24 mouse cellular contexts compared by ENCODE assay signal in the genomic region with DNA sequence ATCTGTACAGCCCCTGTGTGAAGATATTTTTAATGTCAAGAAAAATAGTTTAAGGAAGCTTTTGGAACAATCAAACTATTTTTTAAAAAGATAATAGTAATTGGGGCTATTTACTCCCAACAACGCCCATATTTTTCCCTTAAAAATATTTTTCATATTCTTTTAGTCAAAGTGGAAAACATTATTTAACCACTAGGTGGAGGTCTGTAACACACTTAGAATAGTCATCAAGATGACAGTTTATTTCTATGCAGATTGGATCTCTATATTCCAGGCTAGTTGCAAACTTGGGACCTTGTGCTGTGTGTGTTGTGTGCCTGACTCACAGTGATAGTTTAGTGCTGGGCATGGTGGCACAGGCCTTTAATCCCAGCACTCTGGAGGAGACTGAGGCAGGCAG. TPM values are rescaled to one million over a fixed set of nuclear protein-coding genes. Genes with fewer than 3 reads are reported as not detected.
DNase-seq lines count a peak whose midpoint lies in the region; ATAC-seq and TF ChIP-seq lines count a peak whose summit lies in the region.
"Had no signal": no experiment of that assay in that cellular context is flagged by ENCODE, and none has a peak within 500 bp of the region (broad histone marks: within the 10 kb centered on the region; RNA-seq: fewer than 3 reads in every experiment).

No protein-coding gene starts in this region.

- peak; percentile 47 for TF ChIP-seq CTCF in forebrain, postnatal 0 days (IDR thresholded peaks at IDR 0.05; ENCODE audit: low read depth)
- TF ChIP-seq CTCF in kidney, postnatal 0 days (IDR thresholded peaks at IDR 0.05; ENCODE audit: low read depth), result peak; percentile 44; the same call in 1 of the 2 replicates
- peak; percentile 27; the same call in 1 of the 2 replicates for TF ChIP-seq CTCF in lung, postnatal 0 days (IDR thresholded peaks at IDR 0.05)
- TF ChIP-seq CTCF in stomach, postnatal 0 days (IDR thresholded peaks at IDR 0.05; ENCODE audit: low read depth), result peak; percentile 57

- no peaks in the 10 kb centered on the region for H3K27me3 ChIP-seq in forebrain, postnatal 0 days (ENCODE audit: insufficient read depth, low read length)
- no peaks in the 10 kb centered on the region for H3K27me3 ChIP-seq in forebrain, embryonic 14.5 days (replicated peaks; ENCODE audit: control insufficient read depth, insufficient read depth, low read length)
- no peaks in the 10 kb centered on the region for H3K27me3 ChIP-seq in kidney, postnatal 0 days (ENCODE audit: insufficient read depth, low read length)
- no peaks in the 10 kb centered on the region for H3K27me3 ChIP-seq in lung, postnatal 0 days (replicated peaks; ENCODE audit: insufficient read depth, low read length)
- no peaks in the 10 kb centered on the region for H3K27me3 ChIP-seq in stomach, postnatal 0 days (ENCODE audit: control insufficient read depth, insufficient read depth, low read length)
- H3K27me3 ChIP-seq: forebrain, embryonic 13.5 days; limb, embryonic 12.5 days; liver, embryonic 13.5 days; midbrain, embryonic 12.5 days; neural tube, embryonic 12.5 days had no signal

- no peaks in the 10 kb centered on the region for H3K9me3 ChIP-seq in forebrain, postnatal 0 days (ENCODE audit: low read length)
- H3K9me3 ChIP-seq in forebrain, embryonic 14.5 days (replicated peaks; ENCODE audit: control insufficient read depth, low read length), result no peaks in the 10 kb centered on the region
- no peaks in the 10 kb centered on the region for H3K9me3 ChIP-seq in kidney, postnatal 0 days (replicated peaks; ENCODE audit: low read length)
- no peaks in the 10 kb centered on the region for H3K9me3 ChIP-seq in lung, postnatal 0 days (ENCODE audit: low read length)
- no peaks in the 10 kb centered on the region for H3K9me3 ChIP-seq in stomach, postnatal 0 days (ENCODE audit: control insufficient read depth, low read length)
- H3K9me3 ChIP-seq: forebrain, embryonic 13.5 days; limb, embryonic 12.5 days; liver, embryonic 13.5 days; midbrain, embryonic 12.5 days; neural tube, embryonic 12.5 days had no signal

- peaks cover 52% of the 10 kb centered on the region for H3K36me3 ChIP-seq in forebrain, postnatal 0 days (ENCODE audit: insufficient read depth)
- peaks cover 61% of the 10 kb centered on the region for H3K36me3 ChIP-seq in forebrain, embryonic 14.5 days (ENCODE audit: control insufficient read depth, insufficient read depth, low read length)
- H3K36me3 ChIP-seq in kidney, postnatal 0 days (ENCODE audit: insufficient read depth, low read length), result peaks cover 41% of the 10 kb centered on the region
- H3K36me3 ChIP-seq in lung, postnatal 0 days (ENCODE audit: insufficient read depth, low read length), result peaks cover 17% of the 10 kb centered on the region
- H3K36me3 ChIP-seq in stomach, postnatal 0 days (ENCODE audit: control insufficient read depth, insufficient read depth, low read length), result peaks cover 12% of the 10 kb centered on the region; the same call in 1 of the 2 replicates

- DNase-seq in forebrain, postnatal 0 days, result no peak
- DNase-seq in forebrain, embryonic 14.5 days (ENCODE audit: low spot score), result no peak
- peak; percentile 4 for DNase-seq in kidney, postnatal 0 days (ENCODE audit: low spot score)
- DNase-seq in kidney, adult 8-10 months, result no peak
- DNase-seq in lung, postnatal 0 days (ENCODE audit: low spot score), result no peak
- no peak for DNase-seq in lung, adult 18-20 months
- no peak for DNase-seq in stomach, postnatal 0 days (ENCODE audit: low spot score)
- no peak for DNase-seq in natural killer cell, adult 2 months (ENCODE audit: low spot score in 2 of 2)
- DNase-seq: adrenal gland, postnatal 10 days; cerebellum, adult 2 months; cerebellum, postnatal 36 days; gastrocnemius, postnatal 36 days; kidney, adult 11 months; liver, embryonic 13.5 days; lung, postnatal 10 days; right cerebral cortex, postnatal 14 days; spleen, adult 18-20 months; thymus, postnatal 14 days had no signal

- 94% methylated on average over 1 of the region's 1 CpGs for WGBS in forebrain, postnatal 0 days
- 93% methylated on average over 1 of the region's 1 CpGs for WGBS in forebrain, embryonic 14.5 days
- WGBS in kidney, postnatal 0 days, result 86% methylated on average over 1 of the region's 1 CpGs
- 83% methylated on average over 1 of the region's 1 CpGs for WGBS in lung, postnatal 0 days
- 74% methylated on average over 1 of the region's 1 CpGs for WGBS in stomach, postnatal 0 days

- no peak for TF ChIP-seq EP300 in lung, postnatal 0 days (IDR thresholded peaks at IDR 0.05)
- TF ChIP-seq EP300 in stomach, postnatal 0 days (optimal IDR thresholded peaks at IDR 0.05), result no peak

- no peak overlapping the region for H3K4me3 ChIP-seq in forebrain, postnatal 0 days (ENCODE audit: low read depth, low read length)
- H3K4me3 ChIP-seq in forebrain, embryonic 14.5 days (ENCODE audit: low read depth, low read length), result no peak overlapping the region
- no peak overlapping the region for H3K4me3 ChIP-seq in kidney, postnatal 0 days (replicated peaks; ENCODE audit: low read depth, low read length)
- no peak overlapping the region for H3K4me3 ChIP-seq in lung, postnatal 0 days (ENCODE audit: low read depth, low read length)
- no peak overlapping the region for H3K4me3 ChIP-seq in stomach, postnatal 0 days (ENCODE audit: low read depth, low read length)
- H3K4me3 ChIP-seq: forebrain, embryonic 13.5 days; limb, embryonic 12.5 days; liver, embryonic 13.5 days; midbrain, embryonic 12.5 days; neural tube, embryonic 12.5 days had no signal

- ATAC-seq in forebrain, postnatal 0 days, result peak; percentile 25; the same call in 1 of the 2 replicates
- no peak for ATAC-seq in forebrain, embryonic 14.5 days
- ATAC-seq in kidney, postnatal 0 days (replicated peaks; ENCODE audit: low FRiP score, low read depth), result no peak
- no peak for ATAC-seq in lung, postnatal 0 days
- no peak for ATAC-seq in stomach, postnatal 0 days (ENCODE audit: low FRiP score, low TSS enrichment)
- ATAC-seq: CD4-positive, CD25-positive, alpha-beta regulatory T cell, adult 4 months; forebrain, embryonic 13.5 days; hindbrain, embryonic 16.5 days had no signal

- H3K27ac ChIP-seq in forebrain, postnatal 0 days (ENCODE audit: low read depth, low read length), result no peak overlapping the region
- H3K27ac ChIP-seq in forebrain, embryonic 14.5 days (ENCODE audit: low read depth, low read length), result no peak overlapping the region
- H3K27ac ChIP-seq in kidney, postnatal 0 days, result no peak overlapping the region
- H3K27ac ChIP-seq in lung, postnatal 0 days (ENCODE audit: low read length), result no peak overlapping the region
- H3K27ac ChIP-seq in stomach, postnatal 0 days (replicated peaks), result no peak overlapping the region
- H3K27ac ChIP-seq: forebrain, embryonic 13.5 days; limb, embryonic 12.5 days; liver, embryonic 13.5 days; midbrain, embryonic 12.5 days; neural tube, embryonic 12.5 days had no signal

- H3K9ac ChIP-seq in forebrain, postnatal 0 days, result no peak overlapping the region
- no peak overlapping the region for H3K9ac ChIP-seq in forebrain, embryonic 14.5 days (ENCODE audit: low read length)
- H3K9ac ChIP-seq in kidney, postnatal 0 days (ENCODE audit: low read depth, low read length), result no peak overlapping the region
- no peak overlapping the region for H3K9ac ChIP-seq in lung, postnatal 0 days (replicated peaks; ENCODE audit: low read depth)
- H3K9ac ChIP-seq in stomach, postnatal 0 days (ENCODE audit: low read length), result no peak overlapping the region
- H3K9ac ChIP-seq: forebrain, embryonic 13.5 days; limb, embryonic 12.5 days; liver, embryonic 13.5 days; midbrain, embryonic 12.5 days; neural tube, embryonic 12.5 days had no signal

- no peaks in the 10 kb centered on the region for H3K4me1 ChIP-seq in forebrain, postnatal 0 days (ENCODE audit: insufficient read depth)
- no peaks in the 10 kb centered on the region for H3K4me1 ChIP-seq in forebrain, embryonic 14.5 days (ENCODE audit: control insufficient read depth, insufficient read depth, low read length)
- no peaks in the 10 kb centered on the region for H3K4me1 ChIP-seq in kidney, postnatal 0 days (replicated peaks; ENCODE audit: insufficient read depth, low read length)
- H3K4me1 ChIP-seq in lung, postnatal 0 days (ENCODE audit: insufficient read depth, low read depth, low read length), result no peaks in the 10 kb centered on the region
- H3K4me1 ChIP-seq in stomach, postnatal 0 days (replicated peaks; ENCODE audit: control insufficient read depth, insufficient read depth), result no peaks in the 10 kb centered on the region
- H3K4me1 ChIP-seq: forebrain, embryonic 13.5 days; limb, embryonic 12.5 days; liver, embryonic 13.5 days; midbrain, embryonic 12.5 days; neural tube, embryonic 12.5 days had no signal

- no peak overlapping the region for H3K4me2 ChIP-seq in forebrain, postnatal 0 days (ENCODE audit: low read depth)
- H3K4me2 ChIP-seq in forebrain, embryonic 14.5 days (ENCODE audit: low read length), result no peak overlapping the region
- H3K4me2 ChIP-seq in kidney, postnatal 0 days (ENCODE audit: low read length), result no peak overlapping the region
- H3K4me2 ChIP-seq in lung, postnatal 0 days (replicated peaks; ENCODE audit: low read depth, low read length), result no peak overlapping the region
- no peak overlapping the region for H3K4me2 ChIP-seq in stomach, postnatal 0 days (replicated peaks; ENCODE audit: low read depth)
- H3K4me2 ChIP-seq: forebrain, embryonic 13.5 days; limb, embryonic 12.5 days; liver, embryonic 13.5 days; midbrain, embryonic 12.5 days; neural tube, embryonic 12.5 days had no signal

RNA-seq across cellular contexts. Expression of gene Nup205, which starts 52.2 kb away (rescaled TPM):
- 50.6 and 55.3 TPM in 2 replicates for total RNA-seq in forebrain, postnatal 0 days (2014; rRNA removed)
- polyA plus RNA-seq in forebrain, postnatal 0 days (2015; fragmentation: Nextera tagmentation; extraction: Ambion mirVana), result 9.7 and 10.7 TPM in 2 replicates
- 32.2 and 32.8 TPM in 2 replicates for polyA plus RNA-seq in forebrain, embryonic 14.5 days (2014; fragmentation: Nextera tagmentation; extraction: Ambion mirVana)
- 17.9 and 18.4 TPM in 2 replicates for polyA plus RNA-seq in kidney, postnatal 0 days (2015; fragmentation: Nextera tagmentation; extraction: Ambion mirVana)
- polyA plus RNA-seq in lung, postnatal 0 days (2015; fragmentation: Nextera tagmentation; extraction: Ambion mirVana), result 4.7 and 6.2 TPM in 2 replicates
- 7.2 and 7.4 TPM in 2 replicates for polyA plus RNA-seq in stomach, postnatal 0 days (2015; fragmentation: Nextera tagmentation; extraction: Ambion mirVana)
